Mouse (Mus musculus) stomach, postnatal 0 days (tissue): ENCODE measurements around the gene Pdgfa. TPM values are rescaled to one million over a fixed set of nuclear protein-coding genes. Genes with fewer than 3 reads are reported as not detected.

Experiments used
- ATAC-seq: fragments of 200-750 bp; cut with Nextera tagmentation; 2 replicates; pipeline ENCODE4 v1.8.0; 2017; ENCODE audit not compliant: low FRiP score, low TSS enrichment
- DNase-seq: peaks from one replicate; pipeline ENCODE4 v3.0.0-alpha.2; 2016; ENCODE audit warnings: low spot score
- H3K27ac ChIP-seq: fragments of 300-500 bp; sonication (generic); replicated peaks from 2 replicates; pipeline ENCODE4 v1.5.1; 2014; ENCODE audit warnings: mild to moderate bottlenecking, control low read depth
- H3K27me3 ChIP-seq: fragments of 300-500 bp; sonication (generic); 2 replicates; pipeline ENCODE4 v1.6.1; 2014; ENCODE audit warnings: low read length; ENCODE audit not compliant: control insufficient read depth, insufficient read depth
- H3K36me3 ChIP-seq: fragments of 300-500 bp; sonication (generic); 2 replicates; pipeline ENCODE4 v1.6.1; 2014; ENCODE audit warnings: low read length, mixed read lengths; ENCODE audit not compliant: control insufficient read depth, insufficient read depth
- H3K4me1 ChIP-seq: fragments of 300-500 bp; sonication (generic); replicated peaks from 2 replicates; pipeline ENCODE4 v1.6.1; 2014; ENCODE audit warnings: antibody characterized with exemption; ENCODE audit not compliant: control insufficient read depth, insufficient read depth
- H3K4me2 ChIP-seq: fragments of 300-500 bp; sonication (generic); replicated peaks from 2 replicates; pipeline ENCODE4 v1.6.1; 2014; ENCODE audit warnings: low read depth, mild to moderate bottlenecking, control low read depth, moderate library complexity
- H3K4me3 ChIP-seq: fragments of 300-500 bp; sonication (generic); 2 replicates; pipeline ENCODE4 v1.5.1; 2014; ENCODE audit warnings: low read depth, low read length, control low read depth
- H3K9ac ChIP-seq: fragments of 300-500 bp; sonication (generic); 2 replicates; pipeline ENCODE4 v1.6.1; 2014; ENCODE audit warnings: mild to moderate bottlenecking, low read length, control low read depth, mixed read lengths
- H3K9me3 ChIP-seq: fragments of 300-500 bp; sonication (generic); 2 replicates; pipeline ENCODE4 v1.6.1; 2016; ENCODE audit warnings: low read length; ENCODE audit not compliant: control insufficient read depth
- CTCF ChIP-seq: IDR thresholded peaks from 2 replicates; pipeline ENCODE4 v1.5.1; 2016; ENCODE audit warnings: antibody characterized with exemption, low read depth, mild to moderate bottlenecking, moderate library complexity
- EP300 ChIP-seq: optimal IDR thresholded peaks from 2 replicates; pipeline ENCODE3; 2016; ENCODE audit warnings: antibody characterized with exemption
- WGBS: fragments of 180-500 bp; shearing (Covaris S2); extraction: QIAGEN DNeasy Blood & Tissue Kit; methylation state at CpG from one replicate; pipeline ENCODE4 v1.1.7; 2014; 5-methylcytosine and 5-hydroxymethylcytosine counted together
- polyA plus RNA-seq: library from polyadenylated mRNA; unstranded; fragments of >200 nt; fragmentation: Nextera tagmentation; extraction: Ambion mirVana; gene quantifications from 2 replicates; pipeline ENCODE4 v1.2.1, GENCODE M21; 2015

The Pdgfa gene
- polyA plus RNA-seq, 1 experiment from 2014 or later, result 60.4 TPM

GRCm38 (mm10) chr5:138929879-138930507 is 67.2 kb downstream of the Pdgfa start:
- 0 out of 2 replicates have a peak, but pooled peaks have one; percentile 24 for ATAC-seq
- TF ChIP-seq CTCF (no peak), EP300 (no peak)
- no peaks in the 10 kb centered on the region for H3K36me3 ChIP-seq
- peak; percentile 76 for DNase-seq
- no peak overlapping the region for H3K4me2 ChIP-seq
- 48% methylated on average over 10 of the region's 10 CpGs for WGBS
- H3K9me3 ChIP-seq, result no peaks in the 10 kb centered on the region
- 0 out of 2 replicates have a peak overlapping the region, but pooled peaks have one; percentile 0 for H3K27ac ChIP-seq
- no peaks in the 10 kb centered on the region for H3K4me1 ChIP-seq
- H3K9ac ChIP-seq, result no peak overlapping the region
- H3K4me3 ChIP-seq, result no peak overlapping the region
- H3K27me3 ChIP-seq, result no peaks in the 10 kb centered on the region

Other genes starting within 250 kb of the Pdgfa start
- gene Fam20c, start 242.9 kb downstream of the Pdgfa start, polyA plus RNA-seq, result 5.5 and 6.1 TPM in 2 replicates
- gene Gm5294, start 177.3 kb downstream of the Pdgfa start, polyA plus RNA-seq, result not detected in 2 replicates
- gene Prkar1b, start 152.6 kb upstream of the Pdgfa start, polyA plus RNA-seq, result 9.6 and 10.6 TPM in 2 replicates
- 1.9 and 2.3 TPM in 2 replicates for gene Dnaaf5, start 152.9 kb upstream of the Pdgfa start, polyA plus RNA-seq
- 24.0 TPM in 2 replicates for gene Sun1, start 203.3 kb upstream of the Pdgfa start, polyA plus RNA-seq